Mouse (Mus musculus): Measurements from ENCODE around the gene Arpc3. TPM values are rescaled to one million over a fixed set of nuclear protein-coding genes. Genes with fewer than 3 reads are reported as not detected.

Arpc3 gene
- 26.9 and 49.4 TPM in 2 replicates for polyA plus RNA-seq (2012)

DNA sequence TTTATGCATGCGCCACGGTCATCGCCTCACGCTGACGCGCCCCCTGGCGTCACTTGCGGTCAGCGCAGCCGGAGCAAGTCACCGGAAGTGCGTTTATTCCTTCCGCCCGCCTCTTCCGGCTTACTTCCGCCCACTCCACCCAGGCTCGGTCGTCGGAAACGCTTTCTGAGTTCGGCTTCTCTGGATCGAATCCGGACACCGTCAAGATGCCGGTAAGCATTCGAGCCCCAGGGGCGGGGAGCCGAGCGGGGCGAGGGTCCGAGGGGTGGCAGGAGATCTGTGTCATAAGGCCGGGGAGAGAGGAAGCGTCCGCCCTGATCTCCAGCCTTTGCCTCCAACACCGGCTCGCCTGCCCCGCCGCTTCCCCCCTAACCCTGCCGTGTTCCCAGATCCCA, at the start of gene Arpc3:
TSS of gene Arpc3 (plus strand) at position 93 of the 395 bp plus-strand sequence.
- no peak for TF ChIP-seq GATA1 (IDR thresholded peaks at IDR 0.05; ENCODE audit: low read length)

DNA sequence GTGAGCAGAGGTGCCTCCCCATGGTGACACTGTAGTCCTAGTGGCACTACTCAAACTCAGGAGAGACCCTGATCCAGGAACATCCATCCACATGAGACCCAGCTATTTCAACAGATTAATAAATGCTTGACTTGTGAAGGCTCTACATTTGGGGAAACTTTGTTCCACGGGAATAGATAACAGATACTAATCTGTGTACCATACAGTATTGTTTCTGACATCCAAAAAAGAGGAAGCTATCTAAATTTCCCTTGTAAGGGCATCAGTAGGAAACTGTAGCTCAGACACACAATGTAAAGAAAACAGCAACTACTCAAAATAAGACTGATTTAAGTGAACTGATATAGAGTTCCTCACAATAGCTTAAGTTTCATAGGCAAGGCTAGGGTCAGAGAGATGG, 48.8 kb upstream of the Arpc3 start:
- no peak for TF ChIP-seq GATA1 (IDR thresholded peaks at IDR 0.05; ENCODE audit: low read length)

DNA sequence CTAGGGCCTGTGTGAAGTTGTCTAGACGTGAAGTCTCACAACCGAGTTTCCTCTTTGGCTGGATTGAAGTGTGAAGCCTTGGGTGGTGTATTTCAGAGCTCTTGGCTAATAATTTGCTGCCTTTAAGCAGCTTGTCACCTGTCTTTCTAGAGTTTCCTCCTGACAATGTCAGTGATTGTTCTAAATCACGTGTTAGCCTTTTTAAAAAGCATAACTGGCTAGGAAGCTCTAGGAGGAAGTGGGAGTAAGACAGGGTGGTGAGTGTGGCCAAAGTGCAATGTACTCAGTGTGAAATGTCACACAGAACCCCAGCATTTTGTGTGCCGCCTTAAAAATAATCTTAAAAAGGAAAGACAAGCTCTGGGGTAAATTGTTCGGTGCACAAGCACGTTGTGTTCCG, 47.9 kb upstream of the Arpc3 start:
- TF ChIP-seq GATA1 (IDR thresholded peaks at IDR 0.05; ENCODE audit: low read length) = no peak

DNA sequence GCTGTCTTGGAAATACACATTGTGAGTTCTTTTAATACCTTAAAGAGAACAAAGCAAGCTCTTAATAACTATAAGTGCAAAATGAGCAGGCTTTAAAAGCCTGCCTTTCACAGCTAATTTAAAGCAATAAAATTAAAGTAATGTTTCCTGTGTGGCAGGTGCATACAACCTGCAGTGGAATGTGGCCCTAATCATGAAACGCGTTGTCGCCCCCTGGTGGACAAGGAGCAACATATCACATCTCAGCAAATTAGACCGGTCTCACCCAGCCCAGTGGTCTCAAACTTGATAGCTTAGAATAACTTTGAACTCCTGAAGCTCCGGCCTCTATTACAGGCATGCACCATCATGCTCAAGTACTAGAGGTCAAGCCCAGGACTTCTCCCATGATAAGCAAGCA, 47.4 kb upstream of the Arpc3 start:
- no peak for TF ChIP-seq GATA1 (IDR thresholded peaks at IDR 0.05; ENCODE audit: low read length)

DNA sequence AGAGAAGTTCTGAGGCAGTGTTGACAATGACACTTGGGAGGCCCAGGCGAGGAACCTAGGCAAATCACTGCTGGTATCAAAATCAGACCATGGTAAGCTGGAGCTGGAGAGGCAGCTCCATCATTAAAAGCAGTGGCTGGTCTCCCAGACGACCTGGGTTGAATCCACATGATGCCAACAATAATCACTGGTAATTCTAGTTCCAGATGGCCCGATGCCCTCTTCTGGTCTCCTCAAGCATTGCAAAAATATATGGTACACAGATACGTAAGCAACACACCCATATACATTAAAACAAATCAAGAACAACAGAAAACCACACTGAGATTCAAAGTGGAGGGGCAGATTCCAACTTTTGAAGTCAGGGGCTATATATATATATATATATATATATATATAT, 45.9 kb upstream of the Arpc3 start:
- no peak for TF ChIP-seq GATA1 (IDR thresholded peaks at IDR 0.05; ENCODE audit: low read length)

DNA sequence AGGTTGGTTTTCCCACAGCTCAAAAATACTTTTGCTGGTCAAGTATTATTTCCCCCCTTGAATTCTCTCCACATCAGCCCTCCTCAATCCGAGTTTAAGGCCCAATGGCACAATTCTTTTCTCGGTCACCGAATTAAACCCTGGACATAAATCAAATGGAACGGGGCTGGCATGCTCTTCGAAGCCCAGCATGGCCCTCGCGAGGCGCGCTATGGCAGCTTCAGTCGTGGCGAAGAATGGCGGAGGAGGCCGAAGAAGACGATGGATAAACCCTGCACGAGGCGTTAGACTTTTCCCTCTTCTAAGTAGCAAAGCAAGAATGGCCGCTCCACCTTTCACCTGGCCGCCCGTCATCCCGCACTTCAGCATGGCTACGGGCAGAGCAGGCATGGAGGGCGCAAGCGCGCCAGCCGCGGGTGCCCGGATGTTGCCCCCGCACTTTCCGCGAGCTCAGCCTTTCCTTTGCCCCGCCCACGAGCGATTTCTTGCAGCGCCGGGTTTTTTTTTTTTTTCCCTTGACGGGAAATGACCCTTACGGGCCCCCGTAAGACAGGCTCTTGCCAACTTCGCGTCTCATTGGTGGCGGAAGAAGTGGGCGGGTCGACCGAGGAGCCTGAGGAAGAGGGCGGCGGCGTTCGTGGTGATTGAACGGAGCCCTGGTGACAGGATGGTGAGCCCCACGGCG, 37.7 kb upstream of the Arpc3 start, which contains the start of the genes Rad9b and Vps29:
TSS of gene Rad9b (minus strand) at position 427 of the 685 bp plus-strand sequence.
TSS of gene Vps29 (plus strand) at position 563 of the 685 bp plus-strand sequence.
- TF ChIP-seq GATA1 (IDR thresholded peaks at IDR 0.05; ENCODE audit: low read length) = no peak

DNA sequence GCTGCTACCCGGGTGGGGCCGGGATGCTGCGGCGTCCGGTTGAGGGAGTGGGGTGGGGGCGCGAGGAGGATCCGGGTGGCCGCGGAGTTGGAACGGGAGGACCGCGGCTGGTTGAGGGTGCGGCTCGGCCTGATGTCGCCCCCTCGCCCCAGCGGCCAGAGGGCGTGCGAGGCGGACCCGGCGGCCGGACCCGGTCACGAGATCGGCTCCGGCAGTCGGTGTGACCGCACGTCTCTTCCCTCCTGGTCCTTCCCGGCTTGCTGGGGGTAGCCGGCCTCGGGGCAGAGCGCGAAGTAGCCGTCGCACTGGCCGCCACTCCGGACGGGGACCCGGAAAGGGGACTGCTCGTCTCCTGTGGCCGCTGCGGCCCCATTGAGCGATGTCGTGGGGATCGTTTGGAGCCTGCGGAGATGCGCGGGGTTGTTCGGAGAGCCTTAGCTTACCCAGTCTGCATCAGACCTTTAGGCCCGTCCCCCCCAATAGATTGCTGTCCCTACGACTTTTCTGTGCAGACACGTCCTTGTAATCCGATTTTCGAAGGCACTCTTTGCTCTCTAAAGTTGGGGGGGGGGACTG, 37.1 kb upstream of the Arpc3 start:
- TF ChIP-seq GATA1 (IDR thresholded peaks at IDR 0.05; ENCODE audit: low read length) = no peak

DNA sequence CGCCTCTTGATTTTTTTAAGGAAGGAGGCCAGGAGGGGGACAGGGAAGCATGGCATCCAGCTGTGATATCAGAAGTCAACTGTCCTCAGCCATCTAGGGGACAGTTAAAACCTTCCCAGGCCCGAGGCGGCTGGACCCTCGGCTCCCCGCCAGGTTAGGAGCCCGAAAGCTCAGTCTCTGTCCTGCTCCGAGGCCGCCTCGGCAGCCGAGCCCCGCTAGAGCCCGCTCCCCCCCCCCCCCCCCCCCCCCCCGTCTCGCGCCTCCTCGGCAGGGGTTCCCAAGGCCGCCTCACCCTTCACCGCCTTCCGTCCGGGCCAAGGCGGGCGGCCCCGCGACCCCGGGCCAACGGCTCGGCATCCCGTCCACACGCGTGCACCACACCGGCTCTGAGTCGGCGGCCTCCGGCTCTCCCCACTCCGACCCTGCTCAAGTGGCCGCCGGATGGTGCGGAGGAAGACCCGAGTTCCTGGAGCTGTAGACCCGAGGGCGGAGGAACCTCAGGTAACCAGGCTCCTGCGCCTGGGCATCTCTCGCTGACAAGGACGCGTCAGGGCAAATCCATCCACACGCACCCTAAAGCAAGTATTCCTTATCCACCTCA, 20.0 kb upstream of the Arpc3 start, which contains the start of gene Gpn3:
TSS of gene Gpn3 (plus strand) at position 286 of the 601 bp plus-strand sequence.
- no peak for TF ChIP-seq GATA1 (IDR thresholded peaks at IDR 0.05; ENCODE audit: low read length)

DNA sequence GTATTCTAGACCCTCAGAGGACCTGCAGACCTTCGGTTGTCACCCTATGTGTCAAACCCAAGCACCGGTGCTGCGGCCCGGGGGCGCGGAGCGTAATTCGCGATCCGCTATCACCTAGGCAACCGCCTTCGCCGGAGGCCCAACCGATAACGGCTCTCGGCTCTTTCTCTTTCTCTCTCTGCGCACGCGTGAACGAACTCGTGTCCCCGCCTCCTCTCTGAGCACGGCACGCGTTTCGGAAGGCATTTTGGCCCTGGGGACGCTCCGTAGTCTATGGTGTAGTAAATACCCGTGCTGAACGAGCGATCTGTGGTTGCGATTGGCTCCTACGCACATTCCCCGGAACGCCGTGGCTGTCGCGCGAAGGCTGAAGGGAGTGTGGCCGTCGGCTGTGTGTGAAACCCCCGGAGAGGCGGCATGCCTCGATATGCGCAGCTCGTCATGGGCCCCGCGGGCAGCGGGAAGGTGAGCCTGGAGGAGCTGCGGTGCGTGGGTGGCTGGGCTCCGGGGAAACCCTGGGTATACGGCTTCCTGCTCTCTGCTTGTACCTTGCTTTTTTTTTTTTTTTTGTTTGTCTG, 19.4 kb upstream of the Arpc3 start, which contains the start of gene Fam216a:
TSS of gene Fam216a (minus strand) at position 173 of the 578 bp plus-strand sequence.
- no peak for TF ChIP-seq GATA1 (IDR thresholded peaks at IDR 0.05; ENCODE audit: low read length)

DNA sequence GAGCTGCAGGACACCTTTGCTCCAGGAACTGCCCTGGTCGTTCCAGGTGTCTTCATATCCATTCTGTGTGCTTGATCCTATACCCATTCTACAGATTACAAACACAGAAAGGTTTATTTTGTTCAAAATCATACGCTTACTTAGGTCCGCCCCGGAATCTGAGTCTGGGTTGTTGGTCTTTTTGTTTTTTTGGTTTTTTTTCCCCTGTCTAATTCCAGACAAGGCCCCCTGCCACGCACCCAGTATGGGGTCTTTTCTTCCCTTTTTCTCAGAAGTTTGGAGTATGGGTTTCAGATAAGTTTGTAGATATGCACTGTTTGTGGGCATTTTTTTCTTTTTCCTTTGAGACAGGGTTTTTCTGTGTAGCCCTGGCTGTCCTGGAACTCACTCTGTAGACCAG, 18.8 kb upstream of the Arpc3 start:
- TF ChIP-seq GATA1 (IDR thresholded peaks at IDR 0.05; ENCODE audit: low read length) = no peak

DNA sequence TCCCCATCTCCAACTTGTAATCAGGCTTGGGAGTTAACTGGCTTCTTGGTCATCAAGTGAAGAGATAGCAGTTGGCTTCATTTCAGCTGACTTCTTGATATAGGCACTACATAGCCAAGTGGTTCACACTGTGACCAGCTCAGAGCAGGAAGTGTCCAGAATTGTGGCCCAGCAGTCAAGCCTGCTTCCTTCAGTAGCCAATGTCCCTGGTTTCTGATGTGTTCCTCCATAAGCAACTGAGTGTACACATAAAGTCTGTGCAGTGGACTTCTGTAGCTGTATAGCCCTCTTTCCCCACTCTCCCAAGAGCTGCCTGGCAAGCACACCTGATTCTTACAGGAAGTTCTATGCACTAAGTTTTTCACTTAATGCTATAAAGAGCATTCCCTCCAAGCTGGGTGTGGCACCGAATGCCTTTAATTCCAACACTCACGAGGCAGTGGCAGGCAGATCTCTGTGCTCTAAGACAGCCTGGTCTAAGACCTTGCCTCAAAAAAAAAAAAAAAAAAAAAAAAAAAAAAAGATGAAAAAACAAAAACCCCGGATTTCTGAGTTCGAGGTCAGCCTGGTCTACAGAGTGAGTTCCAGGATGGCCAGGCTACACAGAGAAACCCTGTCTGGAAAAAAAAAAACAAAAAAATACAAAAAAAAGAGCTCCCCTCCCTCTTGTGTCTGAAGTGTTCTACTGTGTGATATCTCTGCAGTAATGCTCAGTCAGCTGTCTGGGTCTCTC, 14.4 kb upstream of the Arpc3 start:
- TF ChIP-seq GATA1 (IDR thresholded peaks at IDR 0.05; ENCODE audit: low read length) = no peak

DNA sequence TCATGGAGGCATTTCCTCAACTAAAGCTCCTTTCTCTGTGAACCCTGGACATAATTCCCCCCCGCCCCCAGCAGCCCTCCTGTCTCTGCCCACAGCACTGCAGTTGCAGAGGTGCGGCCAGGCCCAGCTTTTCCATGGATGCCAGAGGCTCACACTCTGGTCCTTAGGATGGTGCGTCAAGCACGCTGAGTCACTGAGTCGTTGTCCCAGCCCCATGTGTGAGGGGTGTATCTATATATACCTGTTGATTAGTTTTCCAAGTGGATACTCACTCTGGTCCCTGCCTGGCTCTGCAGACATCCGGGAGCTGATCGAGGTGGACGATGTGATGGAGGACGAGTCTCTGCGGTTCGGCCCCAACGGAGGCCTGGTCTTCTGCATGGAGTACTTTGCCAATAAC, 13.5 kb upstream of the Arpc3 start:
- no peak for TF ChIP-seq GATA1 (IDR thresholded peaks at IDR 0.05; ENCODE audit: low read length)

DNA sequence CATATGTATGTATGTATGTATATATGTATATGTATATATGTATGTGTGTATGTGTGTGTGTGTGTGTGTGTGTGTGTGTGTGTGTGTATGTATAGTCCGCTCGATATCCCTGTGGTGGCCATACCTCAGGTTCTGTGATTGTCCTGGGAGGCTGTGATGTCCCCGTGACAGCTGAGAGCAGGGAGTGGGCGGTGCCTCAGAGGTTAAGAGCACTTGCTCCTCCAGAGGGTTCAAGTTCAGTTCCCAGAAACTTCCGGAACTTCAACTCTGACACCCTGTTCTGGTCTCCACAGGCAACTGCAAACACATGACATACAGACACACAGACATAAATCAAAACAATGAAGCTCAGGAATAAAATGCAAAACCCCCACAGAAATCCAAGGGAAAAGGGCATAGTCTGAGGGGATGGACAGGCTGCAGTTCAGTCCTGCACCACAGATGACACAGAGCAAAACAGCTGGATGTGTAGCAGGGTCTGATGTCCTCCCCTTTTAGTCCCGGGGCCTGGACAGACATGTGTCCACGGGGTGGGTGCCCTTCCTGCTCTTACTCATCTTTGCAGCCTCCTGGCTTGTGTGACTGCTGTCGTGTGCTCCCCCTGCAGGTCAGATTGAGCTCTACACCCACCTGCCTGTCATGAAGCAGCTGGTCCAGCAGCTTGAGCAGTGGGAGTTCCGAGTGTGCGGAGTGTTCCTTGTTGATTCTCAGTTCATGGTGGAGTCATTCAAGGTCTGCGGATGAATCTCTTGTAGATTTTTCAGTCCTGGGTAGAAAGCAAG, 12.1 kb upstream of the Arpc3 start:
- no peak for TF ChIP-seq GATA1 (IDR thresholded peaks at IDR 0.05; ENCODE audit: low read length)

DNA sequence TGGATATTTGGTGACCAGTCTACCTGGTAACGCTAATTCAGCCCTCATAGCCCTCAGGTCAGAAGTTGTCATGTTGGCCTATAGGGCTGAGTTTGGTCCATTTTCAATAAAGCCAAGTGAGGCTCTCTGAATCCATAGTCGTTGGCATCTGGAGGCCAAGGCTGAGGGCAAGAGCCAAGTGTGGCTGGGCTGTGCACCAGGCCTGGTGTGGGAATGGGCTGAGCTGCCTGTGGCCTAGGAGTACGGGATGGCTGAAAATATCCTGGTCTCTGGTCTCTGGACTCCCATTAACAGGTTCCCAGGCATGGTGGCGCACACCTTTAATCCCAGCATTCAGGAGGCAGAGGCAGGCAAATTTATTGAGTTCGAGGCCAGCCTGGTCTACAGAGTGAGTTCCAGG, 1.7 kb upstream of the Arpc3 start:
- TF ChIP-seq GATA1 (IDR thresholded peaks at IDR 0.05; ENCODE audit: low read length) = no peak

DNA sequence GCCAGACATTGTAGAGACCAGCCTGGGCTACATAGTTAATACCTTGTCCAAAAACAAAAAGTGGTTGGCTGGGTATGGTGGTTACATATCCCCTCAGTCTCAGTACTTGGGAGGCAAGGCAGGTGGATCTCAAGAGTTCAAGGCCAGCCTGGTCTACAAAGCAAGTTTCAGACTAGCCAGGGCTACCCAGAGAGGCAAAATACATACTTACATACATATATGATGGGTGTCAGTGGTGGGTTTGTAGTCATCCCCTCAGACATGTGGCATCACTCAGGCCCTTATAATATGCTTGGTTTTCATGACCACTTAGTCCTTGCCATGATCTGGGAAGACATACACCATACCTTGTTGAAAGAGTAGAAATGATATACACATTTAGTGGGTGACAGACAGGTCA, 1.0 kb upstream of the Arpc3 start:
- TF ChIP-seq GATA1 (IDR thresholded peaks at IDR 0.05; ENCODE audit: low read length) = no peak

Measured in G1E-ER4 (cell line).